ENCODE assay signal across 9 mouse cellular contexts in genomic region chr3:98975777-98976176, GRCm38 (mm10).
DNase-seq lines count a peak whose midpoint lies in the region; ATAC-seq lines count a peak whose summit lies in the region.
"Had no signal": no experiment of that assay in that cellular context is flagged by ENCODE, and none has a peak within 500 bp of the region (broad histone marks: within the 10 kb centered on the region; RNA-seq: fewer than 3 reads in every experiment).

No protein-coding gene starts in this region.

- no peak overlapping the region for H3K27ac ChIP-seq in heart, embryonic 13.5 days (replicated peaks)
- no peak overlapping the region for H3K27ac ChIP-seq in hindbrain, embryonic 15.5 days (replicated peaks)
- H3K27ac ChIP-seq: embryonic facial prominence, embryonic 12.5 days had no signal

- H3K4me2 ChIP-seq in heart, embryonic 13.5 days: 0 out of 2 replicates have a peak overlapping the region, but pooled peaks have one; percentile 16
- H3K4me2 ChIP-seq in hindbrain, embryonic 15.5 days: no peak overlapping the region
- H3K4me2 ChIP-seq: embryonic facial prominence, embryonic 12.5 days had no signal

- no peak for ATAC-seq in heart, embryonic 13.5 days (ENCODE audit: extremely low read depth, insufficient number of reproducible peaks, low FRiP score, low TSS enrichment)
- ATAC-seq in hindbrain, embryonic 15.5 days (ENCODE audit: low FRiP score, low read depth): 0 out of 2 replicates have a peak, but pooled peaks have one; percentile 66

- DNase-seq in heart, adult 11 months: no peak
- DNase-seq in ES-CJ7 (ENCODE audit: low read depth, low spot score): peak; percentile 60
- peak; percentile 29 for DNase-seq in c-Kit-negative CD71-positive TER-119-positive erythroid progenitor cells, embryonic 14.5 days (ENCODE audit: low read depth, low spot score)
- DNase-seq in lung, postnatal 10 days: peak; percentile 2
- DNase-seq in spleen, postnatal 4 days (ENCODE audit: low spot score in 2 of 2): no peak
- DNase-seq in layer of hippocampus, adult 9-11 months: no peak

- WGBS in heart, embryonic 13.5 days: 3% methylated on average over 3 of the region's 3 CpGs
- WGBS in hindbrain, embryonic 15.5 days: 5% methylated on average over 3 of the region's 3 CpGs

- no peaks in the 10 kb centered on the region for H3K4me1 ChIP-seq in heart, embryonic 13.5 days
- no peaks in the 10 kb centered on the region for H3K4me1 ChIP-seq in hindbrain, embryonic 15.5 days (replicated peaks)
- H3K4me1 ChIP-seq: embryonic facial prominence, embryonic 12.5 days had no signal

- no peaks in the 10 kb centered on the region for H3K9me3 ChIP-seq in heart, embryonic 13.5 days
- no peaks in the 10 kb centered on the region for H3K9me3 ChIP-seq in hindbrain, embryonic 15.5 days
- H3K9me3 ChIP-seq: embryonic facial prominence, embryonic 12.5 days had no signal

- H3K36me3 ChIP-seq in heart, embryonic 13.5 days: no peaks in the 10 kb centered on the region
- no peaks in the 10 kb centered on the region for H3K36me3 ChIP-seq in hindbrain, embryonic 15.5 days
- H3K36me3 ChIP-seq: embryonic facial prominence, embryonic 12.5 days had no signal

- peaks cover 3% of the 10 kb centered on the region; the same call in 1 of the 2 replicates for H3K27me3 ChIP-seq in heart, embryonic 13.5 days (replicated peaks)
- no peaks in the 10 kb centered on the region for H3K27me3 ChIP-seq in hindbrain, embryonic 15.5 days
- H3K27me3 ChIP-seq: embryonic facial prominence, embryonic 12.5 days had no signal

- no peak overlapping the region for H3K9ac ChIP-seq in heart, embryonic 13.5 days
- no peak overlapping the region for H3K9ac ChIP-seq in hindbrain, embryonic 15.5 days
- H3K9ac ChIP-seq: embryonic facial prominence, embryonic 12.5 days had no signal

- H3K4me3 ChIP-seq in heart, embryonic 13.5 days: no peak overlapping the region
- no peak overlapping the region for H3K4me3 ChIP-seq in hindbrain, embryonic 15.5 days
- H3K4me3 ChIP-seq: embryonic facial prominence, embryonic 12.5 days had no signal

Comparison
In these comparisons a context has a peak if more than half of its experiments do, and no peak if none do; other contexts are left out.
1. DNase-seq: peak in ES-CJ7 (single experiment), c-Kit-negative CD71-positive TER-119-positive erythroid progenitor cells, embryonic 14.5 days (single experiment) and lung, postnatal 10 days (single experiment); none in heart, adult 11 months (single experiment), spleen, postnatal 4 days (0 of 2) and layer of hippocampus, adult 9-11 months (single experiment).